Mouse (Mus musculus): ENCODE data around the gene Meis2.

Gene Meis2

GRCm38 (mm10) chr2:115897001-115897400 lies 168.6 kb downstream of the Meis2 start:
- DNase-seq (ENCODE audit: low spot score in 2 of 2) = no peak

- no peak for DNase-seq (ENCODE audit: low spot score in 2 of 2)
Measured at GRCm38 (mm10) chr2:115895717-115896116, 169.9 kb downstream of the Meis2 start.

GRCm38 (mm10) chr2:115895256-115895655 lies 170.4 kb downstream of the Meis2 start:
- DNase-seq (ENCODE audit: low spot score in 2 of 2) = no peak

- DNase-seq (ENCODE audit: low spot score in 2 of 2) = no peak
Measured at GRCm38 (mm10) chr2:115893113-115893512, 172.5 kb downstream of the Meis2 start.

GRCm38 (mm10) chr2:115890715-115891114 lies 174.9 kb downstream of the Meis2 start:
- no peak for DNase-seq (ENCODE audit: low spot score in 2 of 2)

GRCm38 (mm10) chr2:115890030-115890429 lies 175.6 kb downstream of the Meis2 start:
- DNase-seq (ENCODE audit: low spot score in 2 of 2) = no peak

GRCm38 (mm10) chr2:115889212-115889611 lies 176.4 kb downstream of the Meis2 start:
- no peak for DNase-seq (ENCODE audit: low spot score in 2 of 2)

GRCm38 (mm10) chr2:115888336-115889077 lies 177.1 kb downstream of the Meis2 start:
- DNase-seq (ENCODE audit: low spot score in 2 of 2) = no peak

GRCm38 (mm10) chr2:115887631-115888030 lies 178.0 kb downstream of the Meis2 start:
- no peak for DNase-seq (ENCODE audit: low spot score in 2 of 2)

GRCm38 (mm10) chr2:115884184-115884583 lies 181.5 kb downstream of the Meis2 start:
- no peak for DNase-seq (ENCODE audit: low spot score in 2 of 2)

- DNase-seq (ENCODE audit: low spot score in 2 of 2) = no peak
Measured at GRCm38 (mm10) chr2:115883520-115883919, 182.1 kb downstream of the Meis2 start.

- no peak for DNase-seq (ENCODE audit: low spot score in 2 of 2)
Measured at GRCm38 (mm10) chr2:115875802-115876531, 189.7 kb downstream of the Meis2 start.

- no peak for DNase-seq (ENCODE audit: low spot score in 2 of 2)
Measured at GRCm38 (mm10) chr2:115872851-115873250, 192.8 kb downstream of the Meis2 start.

- no peak for DNase-seq (ENCODE audit: low spot score in 2 of 2)
Measured at GRCm38 (mm10) chr2:115869966-115870365, 195.7 kb downstream of the Meis2 start.

- no peak for DNase-seq (ENCODE audit: low spot score in 2 of 2)
Measured at GRCm38 (mm10) chr2:115860600-115861347, 204.9 kb downstream of the Meis2 start.

GRCm38 (mm10) chr2:115860141-115860480 lies 205.5 kb downstream of the Meis2 start:
- DNase-seq (ENCODE audit: low spot score in 2 of 2) = no peak

- DNase-seq (ENCODE audit: low spot score in 2 of 2) = no peak
Measured at GRCm38 (mm10) chr2:115859371-115860140, 206.1 kb downstream of the Meis2 start.

- no peak for DNase-seq (ENCODE audit: low spot score in 2 of 2)
Measured at GRCm38 (mm10) chr2:115858927-115859326, 206.7 kb downstream of the Meis2 start.

- DNase-seq (ENCODE audit: low spot score in 2 of 2) = no peak
Measured at GRCm38 (mm10) chr2:115858246-115858645, 207.4 kb downstream of the Meis2 start.

- DNase-seq (ENCODE audit: low spot score in 2 of 2) = no peak
Measured at GRCm38 (mm10) chr2:115857123-115858080, 208.2 kb downstream of the Meis2 start.
